Mouse (Mus musculus) E14TG2a.4 (cell line): ENCODE results near the gene Hmbs.

Experiments
- CTCF ChIP-seq: conservative IDR thresholded peaks from 2 replicates; pipeline ENCODE4 v1.5.1; 2014; ENCODE audit warnings: low read length
- NANOG ChIP-seq: IDR thresholded peaks from 2 replicates; pipeline ENCODE4 v1.6.1; 2014; ENCODE audit warnings: borderline replicate concordance, low read length, mixed read lengths

DNA sequence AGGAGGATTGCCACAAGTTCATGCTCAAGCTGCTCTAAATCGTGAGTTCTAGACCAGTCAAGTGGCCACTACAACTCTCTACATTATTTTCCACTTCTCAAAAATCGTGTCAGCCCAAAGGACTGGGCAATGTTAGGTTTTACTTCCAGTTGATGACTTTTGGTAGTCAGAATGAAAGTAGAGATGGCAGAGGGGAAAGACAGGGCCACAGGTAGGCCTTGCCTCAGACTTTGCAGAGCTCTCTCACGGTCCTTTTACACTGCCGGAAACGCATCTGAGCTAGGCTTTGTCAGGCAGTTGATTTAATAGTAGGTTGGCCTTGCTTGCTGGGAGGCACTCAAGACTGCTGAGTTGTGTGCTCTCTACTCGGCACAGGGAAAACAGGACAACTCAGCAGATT is 19.9 kb downstream of the Hmbs start:
- TF ChIP-seq CTCF (no peak), NANOG (no peak)
